Mouse (Mus musculus) olfactory bulb, adult 2 months (tissue): Measurements from ENCODE around the gene Cxadr.

Source experiments
- CTCF ChIP-seq: fragments of 200-500 bp; IDR thresholded peaks from 2 replicates; pipeline ENCODE4 v1.5.1; 2012; ENCODE audit warnings: low read depth, mild to moderate bottlenecking, low read length, moderate library complexity; ENCODE audit not compliant: insufficient read depth
- POLR2A ChIP-seq: fragments of 200-500 bp; IDR thresholded peaks from 2 replicates; pipeline ENCODE4 v1.6.1; 2012; ENCODE audit warnings: mild to moderate bottlenecking, low read depth, low read length, moderate library complexity; ENCODE audit not compliant: insufficient read depth

DNA sequence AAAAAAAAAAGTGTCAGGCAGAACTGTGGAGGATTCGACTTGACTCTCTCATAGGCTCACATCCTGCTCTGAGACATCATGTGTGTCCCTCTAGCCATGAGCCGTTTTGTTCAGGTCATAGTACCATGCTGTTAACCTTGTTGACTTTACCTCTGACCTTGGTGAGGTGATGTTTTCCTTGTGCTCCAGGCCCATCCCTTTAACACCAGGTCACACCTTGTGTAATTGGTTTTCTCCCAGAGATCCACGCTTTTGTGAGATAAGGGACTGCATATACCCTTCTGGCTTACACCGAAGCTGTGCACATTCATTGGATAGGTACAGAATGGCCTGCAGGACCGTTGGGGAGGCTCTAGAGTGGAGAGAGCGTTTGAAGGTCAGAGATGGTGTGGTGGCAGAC is 8.0 kb downstream of the Cxadr start:
- TF ChIP-seq POLR2A (no peak), CTCF (no peak)
